Comparison of ENCODE assay signal across 1 mouse cellular context in the genomic region with DNA sequence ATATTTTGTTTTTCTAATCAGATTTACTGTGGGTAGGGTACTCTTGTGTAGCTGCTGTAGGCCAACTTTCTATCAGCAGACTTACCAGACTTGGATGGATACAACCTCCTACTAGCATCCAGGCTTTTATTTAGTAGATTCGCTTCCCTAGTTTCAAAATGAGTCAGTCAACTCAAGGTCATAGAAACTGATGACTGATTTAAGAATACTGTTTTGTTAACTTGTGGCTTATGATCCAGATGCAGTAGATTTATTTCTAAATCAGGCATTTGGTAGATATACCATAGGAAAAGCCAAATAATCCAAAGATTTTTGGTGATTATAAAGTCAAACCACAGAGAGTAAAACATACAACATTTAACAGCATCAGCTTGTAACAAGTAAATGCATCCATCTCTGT.
TF ChIP-seq lines count a peak whose summit lies in the region.

No protein-coding gene starts in this region.

TF ChIP-seq in CH12.LX, 34 proteins besides CTCF, POLR2A, EP300 and RAD21:
- TF ChIP-seq TCF12 (IDR thresholded peaks at IDR 0.05; ENCODE audit: low read depth, low read length), result no peak
- no peak for TF ChIP-seq BHLHE40 (IDR thresholded peaks at IDR 0.05; ENCODE audit: low read depth, low read length)
- no peak for TF ChIP-seq SIN3A (IDR thresholded peaks at IDR 0.05; ENCODE audit: low read length)
- TF ChIP-seq ZKSCAN1 (IDR thresholded peaks at IDR 0.05; ENCODE audit: borderline replicate concordance, low read depth, low read length), result no peak
- TF ChIP-seq JUN (IDR thresholded peaks at IDR 0.05; ENCODE audit: insufficient read depth, low read depth, low read length), result peak; percentile 36; the same call in 1 of the 2 replicates
- no peak for TF ChIP-seq NRF1 (IDR thresholded peaks at IDR 0.05; ENCODE audit: low read depth, low read length)
- no peak for TF ChIP-seq ZMIZ1 (IDR thresholded peaks at IDR 0.05; ENCODE audit: low read depth, low read length)
- TF ChIP-seq POLR2AphosphoS2 (IDR thresholded peaks at IDR 0.05; ENCODE audit: low read depth, low read length), result no peak
- peak; percentile 53; the same call in 1 of the 2 replicates for TF ChIP-seq IRF4 (IDR thresholded peaks at IDR 0.05; ENCODE audit: low read depth, low read length)
- TF ChIP-seq USF1 (IDR thresholded peaks at IDR 0.05; ENCODE audit: low read depth, low read length), result no peak
- peak; percentile 63 for TF ChIP-seq JUND (conservative IDR thresholded peaks at IDR 0.05; ENCODE audit: low read depth, low read length)
